Mouse (Mus musculus): ENCODE measurements around the gene Fchsd2.

GRCm38 (mm10) chr7:101326006-101326405, 233.3 kb downstream of the Fchsd2 start:
- TF ChIP-seq TAL1 (IDR thresholded peaks at IDR 0.05; ENCODE audit: low read length) (no peak), GATA1 (IDR thresholded peaks at IDR 0.05; ENCODE audit: low read length) (no peak)
